Mouse (Mus musculus) spleen, adult 2 months (tissue): Measurements from ENCODE around the gene Smyd5. TPM values are rescaled to one million over a fixed set of nuclear protein-coding genes. Genes with fewer than 3 reads are reported as not detected.
"Not testable (repeated sequence)": the region's sequence is repeated elsewhere in the genome, so short reads cannot be mapped to it uniquely, and the experiment has no call there.

Experiments
- DNase-seq, 2 experiments: peaks; one replicate each; pipeline versions ENCODE4 v3.0.0 to v3.0.0-alpha.2; 2012 to 2021; ENCODE audit warnings: low spot score in 2 of 2, low read depth in 1 of 2
- H3K27ac ChIP-seq: fragments of 200-500 bp; 2 replicates; pipeline ENCODE4 v1.5.1; 2012; ENCODE audit warnings: low read length, inconsistent platforms; ENCODE audit not compliant: insufficient read depth
- H3K27me3 ChIP-seq: fragments of 200-500 bp; 2 replicates; pipeline ENCODE4 v1.6.1; 2012; ENCODE audit warnings: mild to moderate bottlenecking, moderate library complexity, low read length, inconsistent platforms; ENCODE audit not compliant: control insufficient read depth, insufficient read depth
- H3K36me3 ChIP-seq: fragments of 200-500 bp; 2 replicates; pipeline ENCODE4 v1.6.1; 2012; ENCODE audit warnings: mild to moderate bottlenecking, low read length, inconsistent platforms; ENCODE audit not compliant: control insufficient read depth, insufficient read depth
- H3K4me1 ChIP-seq: fragments of 200-500 bp; 2 replicates; pipeline ENCODE4 v1.6.1; 2011; ENCODE audit warnings: inconsistent platforms; ENCODE audit not compliant: control insufficient read depth, insufficient read depth, insufficient read length
- H3K4me3 ChIP-seq: fragments of 200-500 bp; 2 replicates; pipeline ENCODE4 v1.5.1; 2011; ENCODE audit warnings: mild to moderate bottlenecking, inconsistent platforms; ENCODE audit not compliant: insufficient read depth, insufficient read length; ENCODE audit errors: extremely low read depth
- CTCF ChIP-seq: fragments of 200-500 bp; IDR thresholded peaks from 2 replicates; pipeline ENCODE4 v1.5.1; 2011; ENCODE audit warnings: mild to moderate bottlenecking, inconsistent platforms; ENCODE audit not compliant: insufficient read depth, insufficient read length, insufficient replicate concordance; ENCODE audit errors: extremely low read depth
- POLR2A ChIP-seq: fragments of 200-500 bp; IDR thresholded peaks from 2 replicates; pipeline ENCODE4 v1.6.1; 2011; ENCODE audit warnings: low read depth, low read length, inconsistent platforms
- WGBS: fragments of 180-500 bp; shearing (Covaris S2); methylation state at CpG from one replicate; pipeline ENCODE4 v1.1.7; 2018; 5-methylcytosine and 5-hydroxymethylcytosine counted together
- polyA plus RNA-seq: library from polyadenylated mRNA; depleted of rRNA; stranded (reverse); fragments of >200 nt; gene quantifications from 2 replicates; pipeline ENCODE4 v1.2.3, GENCODE M21; 2012

The Smyd5 gene
- polyA plus RNA-seq, 1 experiment: 21.7 TPM

DNA sequence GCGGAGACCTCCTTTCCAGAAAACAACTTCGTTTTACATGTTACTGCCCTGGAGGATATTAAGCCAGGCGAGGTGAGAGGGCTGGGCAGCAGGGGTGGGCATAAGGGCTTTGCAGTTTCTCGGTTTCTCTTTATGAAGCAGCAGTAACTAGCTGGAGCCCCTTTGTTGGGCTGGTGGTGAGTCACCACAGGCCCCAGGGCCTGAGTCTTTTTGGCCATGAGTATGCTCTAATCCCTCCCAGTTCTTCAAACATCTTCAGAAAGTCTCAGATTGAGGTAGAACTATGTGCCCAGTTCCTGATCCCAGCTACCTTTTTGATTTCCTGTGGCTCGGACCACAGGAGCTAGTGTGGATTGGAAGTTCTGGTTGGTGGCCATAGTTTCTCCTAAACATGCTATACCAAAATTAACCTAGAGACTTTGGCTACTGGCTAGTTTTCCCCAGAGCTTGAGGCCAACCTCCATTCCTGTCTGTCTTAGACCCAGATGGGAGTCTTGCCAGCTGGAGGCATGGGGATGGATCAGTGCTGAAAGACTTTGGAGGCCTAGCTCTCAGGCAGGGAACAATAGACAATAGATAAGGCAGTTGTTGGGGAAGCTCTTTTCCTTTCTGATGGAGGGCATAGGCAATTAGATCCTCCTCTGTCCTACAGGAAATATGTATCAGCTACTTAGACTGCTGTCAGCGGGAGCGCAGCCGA, 12.6 kb downstream of the Smyd5 start:
- Histone ChIP-seq H3K4me3 (no peak overlapping the region), H3K36me3 (peaks cover 22% of the 10 kb centered on the region), H3K4me1 (no peaks in the 10 kb centered on the region), H3K27me3 (no peaks in the 10 kb centered on the region), H3K27ac (no peak overlapping the region)
- no peak for DNase-seq
- WGBS: 91% methylated on average over 8 of the region's 8 CpGs
- TF ChIP-seq CTCF (no peak), POLR2A (no peak)

GRCm38 (mm10) chr6:85445286-85445685, 13.5 kb downstream of the Smyd5 start:
- TF ChIP-seq POLR2A (no peak), CTCF (no peak)
- Histone ChIP-seq H3K4me3 (no peak overlapping the region), H3K27ac (no peak overlapping the region), H3K27me3 (no peaks in the 10 kb centered on the region), H3K36me3 (peaks cover 17% of the 10 kb centered on the region), H3K4me1 (no peaks in the 10 kb centered on the region)
- no peak for DNase-seq
- 91% methylated on average over 5 of the region's 5 CpGs for WGBS

DNA sequence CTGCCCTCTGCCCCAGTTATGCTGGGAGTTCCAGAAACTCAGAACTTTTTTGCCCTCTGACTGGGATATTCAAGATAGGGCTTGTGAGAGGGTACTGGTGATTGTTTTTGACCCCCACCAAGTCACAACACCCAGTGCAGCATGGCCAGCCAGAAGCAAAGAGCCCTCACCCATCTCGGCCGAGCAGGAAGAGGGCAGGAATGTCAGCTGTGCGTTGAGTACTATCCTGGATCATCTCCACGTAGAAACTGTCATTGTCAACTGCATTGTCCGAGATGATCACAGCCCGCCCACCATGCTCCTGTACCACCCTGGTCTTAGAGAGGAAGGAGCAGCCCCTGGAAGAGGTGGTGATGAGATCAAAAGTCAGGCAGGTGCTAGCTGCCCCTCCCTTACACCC, 15.6 kb downstream of the Smyd5 start:
- H3K4me1 ChIP-seq: peaks cover 3% of the 10 kb centered on the region; the same call in 1 of the 2 replicates
- no peak for TF ChIP-seq POLR2A
- no peak for TF ChIP-seq CTCF
- H3K27me3 ChIP-seq: no peaks in the 10 kb centered on the region
- no peak overlapping the region for H3K27ac ChIP-seq
- 96% methylated on average over 6 of the region's 6 CpGs for WGBS
- DNase-seq: no peak
- peaks cover 13% of the 10 kb centered on the region for H3K36me3 ChIP-seq
- no peak overlapping the region for H3K4me3 ChIP-seq

GRCm38 (mm10) chr6:85450140-85450539, 18.4 kb downstream of the Smyd5 start:
- H3K4me3 ChIP-seq, H3K27me3 ChIP-seq, DNase-seq, H3K27ac ChIP-seq, H3K36me3 ChIP-seq: not testable (repeated sequence)
- peaks cover 15% of the 10 kb centered on the region; the same call in 1 of the 2 replicates for H3K4me1 ChIP-seq
- WGBS: 73% methylated on average over 1 of the region's 1 CpGs

GRCm38 (mm10) chr6:85450697-85451663, 19.2 kb downstream of the Smyd5 start, which contains the start of gene Cct7:
Gene Cct7 (plus strand): TSS chr6:85451514.
- DNase-seq: peak; percentile 97 to 98
- peak within 1 kb of the TSS; percentile 95 for H3K27ac ChIP-seq
- no peaks in the 10 kb centered on the region for H3K27me3 ChIP-seq
- TF ChIP-seq CTCF (peak; percentile 25; the same call in 1 of the 2 replicates), POLR2A (peak; percentile 79)
- H3K4me3 ChIP-seq: peak within 1 kb of the TSS; percentile 96
- peaks cover 15% of the 10 kb centered on the region; the same call in 1 of the 2 replicates for H3K4me1 ChIP-seq
- peaks cover 2% of the 10 kb centered on the region; the same call in 1 of the 2 replicates for H3K36me3 ChIP-seq
- 2% methylated on average over 96 of the region's 96 CpGs for WGBS

- no peaks in the 10 kb centered on the region for H3K36me3 ChIP-seq
- peaks cover 15% of the 10 kb centered on the region; the same call in 1 of the 2 replicates for H3K4me1 ChIP-seq
- peak within 1 kb of the TSS; percentile 95 for H3K27ac ChIP-seq
- peak; percentile 96 to 99 for DNase-seq
- TF ChIP-seq POLR2A (peak; percentile 48), CTCF (no peak)
- H3K27me3 ChIP-seq: no peaks in the 10 kb centered on the region
- peak within 1 kb of the TSS; percentile 96 for H3K4me3 ChIP-seq
- under 1% methylated on average over 54 of the region's 54 CpGs for WGBS
These were observed 20.0 kb downstream of the Smyd5 start, which contains the start of gene Pradc1 for GRCm38 (mm10) chr6:85451664-85452410. Gene Pradc1 (minus strand): TSS chr6:85451970.
